Mouse (Mus musculus): ENCODE data around the gene Trim17. TPM values are rescaled to one million over a fixed set of nuclear protein-coding genes. Genes with fewer than 3 reads are reported as not detected.

The Trim17 gene
- polyA plus RNA-seq (2015; fragmentation: Nextera tagmentation; extraction: Ambion mirVana), result 0.08 and 0.10 TPM in 2 replicates

DNA sequence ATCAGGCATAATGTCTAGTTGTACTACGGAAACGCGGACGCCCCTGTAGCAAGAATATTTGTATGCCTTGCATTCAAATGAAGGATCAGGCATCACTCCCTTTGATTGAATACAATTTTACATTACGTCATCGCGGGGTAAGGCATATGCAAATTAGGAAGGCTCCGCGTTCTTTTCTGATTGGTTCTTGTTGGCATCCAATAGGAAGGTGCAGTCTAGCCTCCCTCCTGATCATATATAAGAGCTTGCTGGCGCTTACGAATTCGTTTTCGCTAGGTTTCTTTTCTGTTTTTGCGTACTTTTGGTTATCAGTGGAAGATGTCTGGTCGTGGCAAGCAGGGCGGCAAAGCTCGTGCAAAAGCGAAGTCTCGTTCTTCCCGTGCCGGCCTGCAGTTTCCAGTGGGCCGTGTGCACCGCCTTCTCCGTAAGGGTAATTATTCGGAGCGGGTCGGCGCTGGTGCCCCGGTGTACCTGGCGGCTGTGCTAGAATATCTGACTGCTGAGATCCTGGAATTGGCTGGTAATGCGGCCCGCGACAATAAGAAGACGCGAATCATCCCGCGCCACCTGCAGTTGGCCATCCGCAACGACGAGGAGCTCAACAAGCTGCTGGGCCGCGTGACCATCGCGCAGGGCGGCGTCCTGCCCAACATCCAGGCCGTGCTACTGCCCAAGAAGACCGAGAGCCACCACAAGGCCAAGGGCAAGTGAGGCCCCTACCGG lies at the start of gene Trim17, which contains the start of gene Hist3h2a:
Gene Trim17, plus strand, starts transcription at position 266 of the 723 bp plus-strand sequence.
Gene Hist3h2a, plus strand, starts transcription at position 266 of the 723 bp plus-strand sequence.

DNA sequence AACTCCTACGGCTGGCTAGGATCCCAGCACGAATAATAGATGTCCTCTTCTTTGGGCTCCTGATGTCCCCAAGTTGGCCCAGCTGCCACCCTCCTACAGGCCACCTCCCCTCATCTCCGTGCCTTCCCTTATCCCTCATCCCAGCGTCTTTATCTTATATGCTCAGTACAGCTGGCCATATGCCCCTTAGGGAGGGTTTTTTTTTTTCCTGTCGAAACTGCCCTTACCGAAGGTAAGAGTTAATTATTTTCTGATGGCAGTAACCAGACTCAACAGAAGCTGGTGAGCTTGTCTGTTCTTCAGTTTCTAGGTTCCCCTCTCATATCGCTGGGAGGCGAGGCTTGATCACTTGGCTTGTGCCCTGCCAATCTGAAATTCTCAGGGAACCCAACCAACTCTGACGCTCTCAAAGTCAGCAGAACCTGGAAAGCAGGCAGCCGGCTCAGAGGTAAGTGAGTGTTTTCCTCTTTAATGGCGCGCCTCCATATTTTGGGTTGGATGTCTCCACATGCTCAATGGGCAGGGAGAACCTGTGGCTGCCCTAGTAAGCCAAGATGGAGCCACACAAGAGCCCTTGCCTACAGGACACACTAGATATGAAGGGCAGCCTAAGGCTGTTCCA lies 36.6 kb upstream of the Trim17 start, which contains the start of gene Btnl10:
Gene Btnl10, plus strand, starts transcription at position 164 of the 622 bp plus-strand sequence.

DNA sequence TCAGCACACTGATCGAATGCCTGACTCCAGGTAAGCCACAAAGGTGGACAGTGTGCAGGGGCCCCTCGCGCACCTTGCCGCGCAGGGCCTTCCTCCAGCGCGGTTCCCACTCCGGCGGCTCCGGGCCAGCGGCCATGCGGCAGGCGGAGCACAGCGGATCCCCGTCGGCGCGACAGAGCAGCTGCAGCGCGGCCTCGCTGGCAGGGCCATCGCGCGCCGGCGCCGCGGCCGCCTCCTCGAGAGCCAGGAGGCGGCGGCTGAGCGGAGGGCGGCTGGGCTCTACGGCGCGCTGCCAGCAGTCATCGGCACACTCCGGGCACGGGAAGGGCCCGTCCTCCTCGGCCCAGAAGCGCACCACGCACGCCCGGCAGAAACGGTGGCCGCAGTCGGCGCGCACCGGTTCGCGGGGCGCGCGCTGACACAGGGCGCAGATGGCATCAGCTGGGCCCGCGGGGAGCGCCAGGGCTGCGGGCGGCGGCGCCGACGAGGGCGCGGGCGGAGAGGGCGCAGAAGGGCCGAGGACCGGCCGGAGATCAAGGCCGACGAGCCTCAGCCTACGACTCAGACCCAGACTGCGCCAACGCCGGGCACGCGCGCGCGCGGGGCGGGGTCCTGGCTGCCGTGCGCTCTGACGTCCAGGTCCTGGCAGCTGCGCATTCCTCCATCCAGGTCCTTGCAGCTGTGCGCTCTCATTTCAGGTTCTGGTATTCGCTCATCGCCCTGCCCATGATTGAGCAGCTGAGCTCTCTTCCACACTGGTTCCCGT lies 16.0 kb upstream of the Trim17 start, which contains the start of gene Rnf187:
Gene Rnf187, minus strand, starts transcription at position 595 of the 766 bp plus-strand sequence.

DNA sequence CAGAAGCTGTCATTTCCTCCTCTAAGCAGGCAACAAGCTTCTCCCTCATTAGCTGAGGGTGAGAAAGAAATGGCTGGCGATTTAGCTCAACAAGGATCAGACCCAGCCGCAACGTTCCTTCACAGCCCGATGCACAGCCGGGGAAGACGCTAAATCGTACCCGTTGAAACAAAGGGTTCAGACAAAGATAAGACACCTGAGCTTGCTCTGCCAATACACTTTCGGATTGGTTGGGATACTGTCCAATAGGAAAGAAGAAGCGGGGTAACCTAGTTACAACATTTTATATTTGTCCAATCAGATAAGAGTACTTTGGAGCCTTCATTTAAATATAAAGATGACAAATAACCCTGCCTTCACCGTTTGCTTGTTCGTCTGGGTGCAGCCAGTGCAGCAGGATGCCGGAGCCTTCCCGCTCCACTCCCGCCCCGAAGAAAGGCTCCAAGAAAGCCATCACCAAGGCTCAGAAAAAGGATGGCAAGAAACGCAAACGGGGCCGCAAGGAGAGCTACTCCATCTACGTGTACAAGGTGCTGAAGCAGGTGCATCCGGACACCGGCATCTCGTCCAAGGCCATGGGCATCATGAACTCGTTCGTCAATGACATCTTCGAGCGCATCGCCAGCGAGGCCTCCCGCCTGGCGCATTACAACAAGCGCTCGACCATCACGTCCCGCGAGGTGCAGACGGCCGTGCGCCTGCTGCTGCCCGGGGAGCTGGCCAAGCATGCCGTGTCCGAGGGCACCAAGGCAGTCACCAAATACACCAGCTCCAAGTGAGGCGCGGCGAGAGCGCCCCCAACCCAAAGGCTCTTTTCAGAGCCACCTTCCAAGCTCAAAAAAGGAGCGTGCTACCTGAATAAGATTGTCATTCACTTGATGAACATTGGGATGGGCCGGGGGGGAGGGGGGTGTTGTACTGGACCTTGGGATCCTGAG lies 5.7 kb upstream of the Trim17 start, which contains the start of gene Hist3h2ba:
Gene Hist3h2ba, plus strand, starts transcription at position 379 of the 938 bp plus-strand sequence.

DNA sequence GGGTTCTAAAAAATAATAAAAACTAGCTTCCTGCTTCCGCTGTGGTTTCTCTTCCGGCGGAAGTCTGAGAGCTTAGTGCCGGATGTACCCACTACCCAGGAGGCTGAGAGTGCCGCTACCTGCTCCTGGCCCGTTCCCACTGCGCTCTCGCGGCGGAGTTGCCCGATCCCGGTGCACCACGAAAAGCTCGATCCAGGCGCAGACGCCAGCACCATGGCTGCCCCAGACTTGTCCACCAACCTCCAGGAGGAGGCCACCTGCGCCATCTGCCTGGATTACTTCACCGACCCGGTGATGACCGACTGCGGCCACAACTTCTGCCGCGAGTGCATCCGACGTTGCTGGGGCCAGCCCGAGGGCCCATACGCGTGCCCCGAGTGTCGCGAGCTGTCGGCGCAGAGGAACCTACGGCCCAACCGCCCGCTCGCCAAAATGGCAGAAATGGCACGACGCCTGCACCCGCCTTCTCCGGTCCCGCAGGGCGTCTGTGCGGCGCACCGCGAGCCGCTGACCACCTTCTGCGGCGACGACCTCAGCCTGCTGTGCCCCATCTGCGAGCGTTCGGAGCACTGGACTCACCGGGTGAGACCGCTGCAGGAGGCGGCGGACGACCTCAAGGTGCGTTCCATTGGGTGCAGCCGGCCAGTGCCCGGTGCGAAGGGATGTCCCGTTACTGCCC lies 23.7 kb downstream of the Trim17 start, which contains the start of gene Trim11:
Gene Trim11, plus strand, starts transcription at position 67 of the 679 bp plus-strand sequence.

Small RNAs within 50 kb of the gene (microRNA-seq; reads per million reads assigned to microRNA genes)
- gene Gm44313, result 0 to 0.10 reads per million in 2 experiments

Other genes with a start within 250 kb of the Trim17 start
- gene Olfr318, start 230.7 kb upstream of the Trim17 start, polyA plus RNA-seq (2015; fragmentation: Nextera tagmentation; extraction: Ambion mirVana), result not detected in 2 replicates
- not detected in 2 replicates for gene Olfr317, start 215.5 kb upstream of the Trim17 start, polyA plus RNA-seq (2015; fragmentation: Nextera tagmentation; extraction: Ambion mirVana)
- gene Olfr316, start 202.0 kb upstream of the Trim17 start, polyA plus RNA-seq (2015; fragmentation: Nextera tagmentation; extraction: Ambion mirVana), result not detected in 2 replicates
- not detected in 2 replicates for gene Olfr315, start 181.5 kb upstream of the Trim17 start, polyA plus RNA-seq (2015; fragmentation: Nextera tagmentation; extraction: Ambion mirVana)
- not detected in 2 replicates for gene Olfr314, start 171.7 kb upstream of the Trim17 start, polyA plus RNA-seq (2015; fragmentation: Nextera tagmentation; extraction: Ambion mirVana)
- 1.3 and 1.9 TPM in 2 replicates for gene Fam183b, start 152.7 kb upstream of the Trim17 start, polyA plus RNA-seq (2015; fragmentation: Nextera tagmentation; extraction: Ambion mirVana)
- gene Olfr313, start 139.7 kb upstream of the Trim17 start, polyA plus RNA-seq (2015; fragmentation: Nextera tagmentation; extraction: Ambion mirVana), result not detected in 2 replicates
- not detected in 2 replicates for gene Olfr312, start 125.4 kb upstream of the Trim17 start, polyA plus RNA-seq (2015; fragmentation: Nextera tagmentation; extraction: Ambion mirVana)
- gene Olfr311, start 115.4 kb upstream of the Trim17 start, polyA plus RNA-seq (2015; fragmentation: Nextera tagmentation; extraction: Ambion mirVana), result not detected in 2 replicates
- 2.0 TPM in 2 replicates for gene Gm12258, start 107.5 kb upstream of the Trim17 start, polyA plus RNA-seq (2015; fragmentation: Nextera tagmentation; extraction: Ambion mirVana)
- gene 2810021J22Rik, start 87.5 kb upstream of the Trim17 start, polyA plus RNA-seq (2015; fragmentation: Nextera tagmentation; extraction: Ambion mirVana), result 2.0 and 2.2 TPM in 2 replicates
- gene Zfp39, start 50.5 kb upstream of the Trim17 start, polyA plus RNA-seq (2015; fragmentation: Nextera tagmentation; extraction: Ambion mirVana), result 3.0 and 3.2 TPM in 2 replicates
- not detected in 2 replicates for gene Btnl10, start 36.8 kb upstream of the Trim17 start, polyA plus RNA-seq (2015; fragmentation: Nextera tagmentation; extraction: Ambion mirVana)
- gene Rnf187, start 15.8 kb upstream of the Trim17 start, polyA plus RNA-seq (2015; fragmentation: Nextera tagmentation; extraction: Ambion mirVana), result 161 and 166 TPM in 2 replicates
- gene Hist3h2ba, start 5.8 kb upstream of the Trim17 start, polyA plus RNA-seq (2015; fragmentation: Nextera tagmentation; extraction: Ambion mirVana), result 2.4 and 2.5 TPM in 2 replicates
- gene Hist3h2a, start within 50 bp of the Trim17 start, polyA plus RNA-seq (2015; fragmentation: Nextera tagmentation; extraction: Ambion mirVana), result 15.6 and 17.7 TPM in 2 replicates
- 13.7 and 15.2 TPM in 2 replicates for gene Trim11, start 23.4 kb downstream of the Trim17 start, polyA plus RNA-seq (2015; fragmentation: Nextera tagmentation; extraction: Ambion mirVana)
- gene Obscn, start 181.7 kb downstream of the Trim17 start, polyA plus RNA-seq (2015; fragmentation: Nextera tagmentation; extraction: Ambion mirVana), result 19.9 and 27.4 TPM in 2 replicates
- gene Iba57, start 209.1 kb downstream of the Trim17 start, polyA plus RNA-seq (2015; fragmentation: Nextera tagmentation; extraction: Ambion mirVana), result 10.9 and 11.6 TPM in 2 replicates
- gene Gjc2, start 228.5 kb downstream of the Trim17 start, polyA plus RNA-seq (2015; fragmentation: Nextera tagmentation; extraction: Ambion mirVana), result 0.85 and 1.6 TPM in 2 replicates
- gene Guk1, start 237.5 kb downstream of the Trim17 start, polyA plus RNA-seq (2015; fragmentation: Nextera tagmentation; extraction: Ambion mirVana), result 54.6 and 62.7 TPM in 2 replicates
- 95.2 and 96.2 TPM in 2 replicates for gene Mrpl55, start 247.8 kb downstream of the Trim17 start, polyA plus RNA-seq (2015; fragmentation: Nextera tagmentation; extraction: Ambion mirVana)

All from skeletal muscle tissue, postnatal 0 days (tissue).